Mouse (Mus musculus) left cerebral cortex, adult 8-10 months (tissue): ENCODE data around the gene Pdx1. TPM values are rescaled to one million over a fixed set of nuclear protein-coding genes. Genes with fewer than 3 reads are reported as not detected.

Experiments used
- DNase-seq, 2 experiments: peaks; one replicate each; pipeline ENCODE4 v3.0.0; 2022; ENCODE audit warnings: low spot score in 2 of 2
- total RNA-seq, 4 experiments: library from RNA; stranded (reverse); gene quantifications; 2 replicates each; pipeline ENCODE4 v1.2.4; 2022

The Pdx1 gene
- total RNA-seq, 4 experiments from 2014 or later, result not detected

GRCm38 (mm10) chr5:147277547-147277925 is 7.8 kb downstream of the Pdx1 start:
- DNase-seq, result no peak

- DNase-seq, result no peak
These were observed 14.6 kb downstream of the Pdx1 start for GRCm38 (mm10) chr5:147284365-147284764.

- DNase-seq, result no peak
These were observed 22.2 kb downstream of the Pdx1 start for GRCm38 (mm10) chr5:147291764-147292505.

GRCm38 (mm10) chr5:147292506-147293120 is 22.9 kb downstream of the Pdx1 start:
- no peak for DNase-seq

- DNase-seq, result no peak
These were observed 23.6 kb downstream of the Pdx1 start for GRCm38 (mm10) chr5:147293127-147293910.

GRCm38 (mm10) chr5:147294121-147294520 is 24.4 kb downstream of the Pdx1 start:
- no peak for DNase-seq

- no peak for DNase-seq
These were observed 27.5 kb downstream of the Pdx1 start for GRCm38 (mm10) chr5:147297249-147297648.

GRCm38 (mm10) chr5:147299255-147300000 is 29.7 kb downstream of the Pdx1 start:
- no peak for DNase-seq

GRCm38 (mm10) chr5:147300001-147300363 is 30.2 kb downstream of the Pdx1 start:
- DNase-seq, result no peak

- DNase-seq, result no peak
These were observed 31.4 kb downstream of the Pdx1 start for GRCm38 (mm10) chr5:147300917-147301780.

GRCm38 (mm10) chr5:147301781-147302070 is 32.0 kb downstream of the Pdx1 start:
- DNase-seq, result no peak

- no peak for DNase-seq
These were observed 32.4 kb downstream of the Pdx1 start for GRCm38 (mm10) chr5:147302141-147302540.

GRCm38 (mm10) chr5:147302746-147303400 is 33.1 kb downstream of the Pdx1 start:
- no peak for DNase-seq

GRCm38 (mm10) chr5:147304276-147305155 is 34.8 kb downstream of the Pdx1 start:
- DNase-seq, result no peak

- no peak for DNase-seq
These were observed 35.4 kb downstream of the Pdx1 start for GRCm38 (mm10) chr5:147305166-147305565.

GRCm38 (mm10) chr5:147305856-147306637 is 36.3 kb downstream of the Pdx1 start:
- DNase-seq, result no peak

GRCm38 (mm10) chr5:147306638-147307397 is 37.1 kb downstream of the Pdx1 start, which contains the start of gene Cdx2:
Gene Cdx2 (minus strand): TSS chr5:147307270.
- DNase-seq, result no peak

GRCm38 (mm10) chr5:147307398-147307785 is 37.6 kb downstream of the Pdx1 start:
- DNase-seq, result no peak
